8 mouse cellular contexts compared by ENCODE assay signal in genomic region chr4:154024729-154025521, GRCm38 (mm10). TPM values are rescaled to one million over a fixed set of nuclear protein-coding genes. Genes with fewer than 3 reads are reported as not detected.
DNase-seq lines count a peak whose midpoint lies in the region; ATAC-seq and TF ChIP-seq lines count a peak whose summit lies in the region.

No protein-coding gene starts in this region.

- 37% methylated on average over 17 of the region's 17 CpGs for WGBS in kidney, embryonic 16.5 days
- WGBS in midbrain, embryonic 11.5 days, result 39% methylated on average over 17 of the region's 17 CpGs

- no peaks in the 10 kb centered on the region for H3K27me3 ChIP-seq in ES-Bruce4 (ENCODE audit: control insufficient read depth, insufficient read depth, low read length, poor library complexity, severe bottlenecking)
- H3K27me3 ChIP-seq in kidney, embryonic 16.5 days (ENCODE audit: insufficient read depth, low read length), result no peaks in the 10 kb centered on the region
- peaks cover 2% of the 10 kb centered on the region; the same call in 1 of the 2 replicates for H3K27me3 ChIP-seq in midbrain, embryonic 11.5 days (ENCODE audit: control insufficient read depth, insufficient read depth, low read length)

- no peak for TF ChIP-seq POLR2A in ES-Bruce4 (IDR thresholded peaks at IDR 0.05; ENCODE audit: insufficient read depth, low read length)
- no peak for TF ChIP-seq POLR2A in embryonic fibroblast, embryonic 13.5 days (IDR thresholded peaks at IDR 0.05; ENCODE audit: low read depth, low read length)

- H3K4me2 ChIP-seq in kidney, embryonic 16.5 days (replicated peaks; ENCODE audit: low read depth, low read length), result peak overlapping the region; percentile 70
- peak overlapping the region; percentile 51 for H3K4me2 ChIP-seq in midbrain, embryonic 11.5 days

- no peaks in the 10 kb centered on the region for H3K4me1 ChIP-seq in ES-Bruce4 (ENCODE audit: control insufficient read depth, insufficient read depth, low read length)
- H3K4me1 ChIP-seq in embryonic fibroblast, embryonic 13.5 days (ENCODE audit: control insufficient read depth, insufficient read depth, low read length), result no peaks in the 10 kb centered on the region; the same call in 1 of the 2 replicates
- H3K4me1 ChIP-seq in kidney, embryonic 16.5 days (ENCODE audit: insufficient read depth, low read length), result peaks cover 49% of the 10 kb centered on the region
- H3K4me1 ChIP-seq in midbrain, embryonic 11.5 days (ENCODE audit: control insufficient read depth, insufficient read depth, low read length), result peaks cover 14% of the 10 kb centered on the region

- no peak for DNase-seq in frontal cortex, postnatal 10 days (ENCODE audit: low spot score in 2 of 2)
- no peak for DNase-seq in midbrain, embryonic 11.5 days (ENCODE audit: low spot score, missing footprints)
- no peak for DNase-seq in ovary, postnatal 10 days (ENCODE audit: low spot score)

- no peak for TF ChIP-seq CTCF in ES-Bruce4 (IDR thresholded peaks at IDR 0.05; ENCODE audit: low read depth, low read length)
- no peak for TF ChIP-seq CTCF in embryonic fibroblast, embryonic 13.5 days (IDR thresholded peaks at IDR 0.05; ENCODE audit: borderline replicate concordance, insufficient read depth, low read length)

- ATAC-seq in frontal cortex, adult (ENCODE audit: low TSS enrichment), result peak; percentile 51
- ATAC-seq in kidney, embryonic 16.5 days (ENCODE audit: low FRiP score, low TSS enrichment), result no peak
- no peak for ATAC-seq in midbrain, embryonic 11.5 days (ENCODE audit: low FRiP score)
- no peak for ATAC-seq in monocyte, adult 5-6 weeks (replicated peaks; ENCODE audit: insufficient number of reproducible peaks, low FRiP score, low TSS enrichment, poor library complexity, severe bottlenecking)

- H3K9me3 ChIP-seq in ES-Bruce4 (replicated peaks; ENCODE audit: control insufficient read depth, insufficient read depth, low read length, poor library complexity, severe bottlenecking), result no peaks in the 10 kb centered on the region
- no peaks in the 10 kb centered on the region for H3K9me3 ChIP-seq in kidney, embryonic 16.5 days (ENCODE audit: low read length)
- no peaks in the 10 kb centered on the region for H3K9me3 ChIP-seq in midbrain, embryonic 11.5 days (ENCODE audit: control insufficient read depth, low read length)

- no peak for TF ChIP-seq EP300 in ES-Bruce4 (IDR thresholded peaks at IDR 0.05; ENCODE audit: insufficient read depth, low read depth, low read length)

- H3K27ac ChIP-seq in ES-Bruce4 (ENCODE audit: insufficient read depth, low read length), result no peak overlapping the region
- no peak overlapping the region for H3K27ac ChIP-seq in embryonic fibroblast, embryonic 13.5 days (ENCODE audit: insufficient read depth, low read length)
- H3K27ac ChIP-seq in kidney, embryonic 16.5 days (ENCODE audit: low read length), result peak overlapping the region; percentile 80
- H3K27ac ChIP-seq in midbrain, embryonic 11.5 days (ENCODE audit: low read depth, low read length), result no peak overlapping the region

- H3K9ac ChIP-seq in ES-Bruce4 (ENCODE audit: low read depth, poor library complexity, severe bottlenecking), result peak overlapping the region; percentile 14; the same call in 1 of the 2 replicates
- peak overlapping the region; percentile 73 for H3K9ac ChIP-seq in kidney, embryonic 16.5 days (replicated peaks; ENCODE audit: low read length)
- H3K9ac ChIP-seq in midbrain, embryonic 11.5 days (ENCODE audit: low read length), result no peak overlapping the region; the same call in 1 of the 2 replicates

- no peaks in the 10 kb centered on the region for H3K36me3 ChIP-seq in ES-Bruce4 (ENCODE audit: control insufficient read depth, insufficient read depth, low read length, poor library complexity, severe bottlenecking)
- peaks cover 19% of the 10 kb centered on the region for H3K36me3 ChIP-seq in kidney, embryonic 16.5 days (ENCODE audit: insufficient read depth, low read length)
- peaks cover 7% of the 10 kb centered on the region for H3K36me3 ChIP-seq in midbrain, embryonic 11.5 days (ENCODE audit: control insufficient read depth, insufficient read depth, low read length)

- peak overlapping the region; percentile 56 for H3K4me3 ChIP-seq in ES-Bruce4 (ENCODE audit: low read depth, low read length)
- H3K4me3 ChIP-seq in embryonic fibroblast, embryonic 13.5 days (ENCODE audit: insufficient read depth, low read length), result peak overlapping the region; percentile 25; the same call in 1 of the 2 replicates
- peak overlapping the region; percentile 63 for H3K4me3 ChIP-seq in kidney, embryonic 16.5 days (ENCODE audit: low read length)
- no peak overlapping the region for H3K4me3 ChIP-seq in midbrain, embryonic 11.5 days (ENCODE audit: low read depth, low read length)

RNA-seq across cellular contexts. Expression of gene Smim1, which starts 1.1 kb away (rescaled TPM):
- 12.1 and 15.8 TPM in 2 replicates for polyA plus RNA-seq in ES-Bruce4 (2011; ENCODE audit: insufficient read depth, insufficient read length, low read depth, missing spikeins)
- polyA plus RNA-seq in embryonic fibroblast, embryonic 13.5 days (2011; ENCODE audit: insufficient read length, low read depth, missing spikeins), result 26.4 and 28.7 TPM in 2 replicates
- polyA plus RNA-seq in kidney, embryonic 16.5 days (2015; fragmentation: Nextera tagmentation; extraction: Ambion mirVana), result 62.4 and 66.1 TPM in 2 replicates
- 9.5 and 10.9 TPM in 2 replicates for polyA plus RNA-seq in midbrain, embryonic 11.5 days (2014; fragmentation: Nextera tagmentation; extraction: Ambion mirVana)
- 0.10 to 1.1 TPM (median 0.49 TPM) in 3 replicates for total RNA-seq in monocyte, adult 5-6 weeks (2017)

RNA-seq across cellular contexts. Expression of gene Lrrc47, which starts 13.4 kb away (rescaled TPM):
- polyA plus RNA-seq in ES-Bruce4 (2011; ENCODE audit: insufficient read depth, insufficient read length, low read depth, missing spikeins), result 44.8 and 47.2 TPM in 2 replicates
- polyA plus RNA-seq in embryonic fibroblast, embryonic 13.5 days (2011; ENCODE audit: insufficient read length, low read depth, missing spikeins), result 40.4 and 41.8 TPM in 2 replicates
- polyA plus RNA-seq in kidney, embryonic 16.5 days (2015; fragmentation: Nextera tagmentation; extraction: Ambion mirVana), result 16.8 and 21.9 TPM in 2 replicates
- 10.9 and 13.7 TPM in 2 replicates for polyA plus RNA-seq in midbrain, embryonic 11.5 days (2014; fragmentation: Nextera tagmentation; extraction: Ambion mirVana)
- total RNA-seq in monocyte, adult 5-6 weeks (2017), result 43.7 to 56.2 TPM (median 54.8 TPM) in 3 replicates

RNA-seq across cellular contexts. Expression of gene Ccdc27, which starts 17.6 kb away (rescaled TPM):
- polyA plus RNA-seq in ES-Bruce4 (2011; ENCODE audit: insufficient read depth, insufficient read length, low read depth, missing spikeins), result not detected in 2 replicates
- polyA plus RNA-seq in embryonic fibroblast, embryonic 13.5 days (2011; ENCODE audit: insufficient read length, low read depth, missing spikeins), result not detected in 2 replicates
- 0.07 TPM in 1 of 2 replicates, not detected in the other for polyA plus RNA-seq in kidney, embryonic 16.5 days (2015; fragmentation: Nextera tagmentation; extraction: Ambion mirVana)
- polyA plus RNA-seq in midbrain, embryonic 11.5 days (2014; fragmentation: Nextera tagmentation; extraction: Ambion mirVana), result not detected in 2 replicates
- total RNA-seq in monocyte, adult 5-6 weeks (2017), result not detected in 3 replicates

RNA-seq across cellular contexts. Expression of gene Cep104, which starts 49.9 kb away (rescaled TPM):
- 17.6 and 20.2 TPM in 2 replicates for polyA plus RNA-seq in ES-Bruce4 (2011; ENCODE audit: insufficient read depth, insufficient read length, low read depth, missing spikeins)
- polyA plus RNA-seq in embryonic fibroblast, embryonic 13.5 days (2011; ENCODE audit: insufficient read length, low read depth, missing spikeins), result 11.4 and 16.0 TPM in 2 replicates
- polyA plus RNA-seq in kidney, embryonic 16.5 days (2015; fragmentation: Nextera tagmentation; extraction: Ambion mirVana), result 16.1 and 17.6 TPM in 2 replicates
- 18.7 and 19.0 TPM in 2 replicates for polyA plus RNA-seq in midbrain, embryonic 11.5 days (2014; fragmentation: Nextera tagmentation; extraction: Ambion mirVana)
- total RNA-seq in monocyte, adult 5-6 weeks (2017), result 3.7 to 8.5 TPM (median 3.9 TPM) in 3 replicates

RNA-seq across cellular contexts. Expression of gene Dffb, which starts 50.0 kb away (rescaled TPM):
- 17.3 and 18.5 TPM in 2 replicates for polyA plus RNA-seq in ES-Bruce4 (2011; ENCODE audit: insufficient read depth, insufficient read length, low read depth, missing spikeins)
- 6.1 and 7.7 TPM in 2 replicates for polyA plus RNA-seq in embryonic fibroblast, embryonic 13.5 days (2011; ENCODE audit: insufficient read length, low read depth, missing spikeins)
- 14.1 and 14.3 TPM in 2 replicates for polyA plus RNA-seq in kidney, embryonic 16.5 days (2015; fragmentation: Nextera tagmentation; extraction: Ambion mirVana)
- polyA plus RNA-seq in midbrain, embryonic 11.5 days (2014; fragmentation: Nextera tagmentation; extraction: Ambion mirVana), result 10.5 and 12.0 TPM in 2 replicates
- 15.3 to 16.6 TPM (median 15.4 TPM) in 3 replicates for total RNA-seq in monocyte, adult 5-6 weeks (2017)
